Mouse (Mus musculus): ENCODE measurements around the gene Neurod2.

GRCm38 (mm10) chr11:98325821-98326218 is 3.6 kb downstream of the Neurod2 start:
- TF ChIP-seq CTCF (IDR thresholded peaks at IDR 0.05; ENCODE audit: borderline replicate concordance, insufficient read depth, low read length) (no peak), POLR2A (IDR thresholded peaks at IDR 0.05; ENCODE audit: low read depth, low read length) (no peak)

Data from embryonic fibroblast, embryonic 13.5 days (primary cell).